Mouse (Mus musculus) bone marrow macrophage, adult 2 months (primary cell): ENCODE results near the gene Slc25a45.

Experiments used
- CTCF ChIP-seq: IDR thresholded peaks from 2 replicates; pipeline ENCODE4 v1.5.1; 2012; ENCODE audit warnings: low read depth, mild to moderate bottlenecking, low read length, moderate library complexity
- POLR2A ChIP-seq: IDR thresholded peaks from 2 replicates; pipeline ENCODE4 v1.6.1; 2012; ENCODE audit warnings: mild to moderate bottlenecking, low read depth, low read length, borderline replicate concordance

- TF ChIP-seq CTCF (no peak), POLR2A (no peak)
These were observed 52.3 kb downstream of the Slc25a45 start for GRCm38 (mm10) chr19:5929634-5930596.
